Mouse (Mus musculus) leukemia stem cell, adult 10-12 weeks (primary cell): ENCODE results near the gene Vmn1r71. TPM values are rescaled to one million over a fixed set of nuclear protein-coding genes. Genes with fewer than 3 reads are reported as not detected.

Source experiments
- polyA plus RNA-seq: library from polyadenylated mRNA; stranded (reverse); fragments of >175 nt; gene quantifications from 2 replicates; pipeline ENCODE4 v1.2.3, GENCODE M21; 2012; ENCODE audit warnings: low replicate concordance

Gene Vmn1r71
- polyA plus RNA-seq: not detected in 2 replicates

DNA sequence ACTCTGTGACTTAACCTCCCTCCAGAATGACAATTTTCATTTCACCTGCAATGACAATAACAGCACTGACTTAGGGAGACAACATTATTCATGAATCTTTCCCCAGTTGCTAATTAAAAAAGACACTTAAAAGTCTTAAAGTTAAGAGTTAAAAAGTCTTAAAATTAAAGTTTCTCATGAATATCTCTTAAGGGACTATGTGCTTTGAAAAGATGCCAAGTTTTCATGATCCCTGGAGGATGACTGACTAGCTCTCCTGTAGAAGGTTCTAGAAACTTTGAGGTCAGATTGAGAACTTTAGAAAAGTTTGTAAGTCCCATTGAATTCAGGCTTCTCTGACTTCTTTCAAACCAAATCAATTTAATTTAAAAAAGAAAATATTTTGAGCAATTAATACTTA is at the start of gene Vmn1r71:
Vmn1r71 (minus strand) TSS at position 101 of the 400 bp plus-strand sequence.

Other genes starting within 250 kb of the Vmn1r71 start
- 0.25 TPM in 1 of 2 replicates, not detected in the other for gene Vmn1r68, start 195.9 kb downstream of the Vmn1r71 start, polyA plus RNA-seq
- not detected in 2 replicates for gene Vmn1r69, start 140.7 kb downstream of the Vmn1r71 start, polyA plus RNA-seq
- not detected in 2 replicates for gene Vmn1r70, start 122.8 kb downstream of the Vmn1r71 start, polyA plus RNA-seq
- not detected in 2 replicates for gene Nlrp4b, start 66.6 kb downstream of the Vmn1r71 start, polyA plus RNA-seq
- not detected in 2 replicates for gene Zscan4b, start 150.7 kb upstream of the Vmn1r71 start, polyA plus RNA-seq